Mouse (Mus musculus) liver, adult (tissue): Measurements from ENCODE around the gene Tmem237.
A peak's percentile ranks its signal among the peaks of the same experiment; 100 is the strongest.

Experiments
- GATA4 ChIP-seq: IDR thresholded peaks from 2 replicates; pipeline ENCODE4 v1.6.1; 2014; ENCODE audit warnings: mild to moderate bottlenecking, low read length; ENCODE audit not compliant: insufficient replicate concordance

Tmem237 gene

DNA sequence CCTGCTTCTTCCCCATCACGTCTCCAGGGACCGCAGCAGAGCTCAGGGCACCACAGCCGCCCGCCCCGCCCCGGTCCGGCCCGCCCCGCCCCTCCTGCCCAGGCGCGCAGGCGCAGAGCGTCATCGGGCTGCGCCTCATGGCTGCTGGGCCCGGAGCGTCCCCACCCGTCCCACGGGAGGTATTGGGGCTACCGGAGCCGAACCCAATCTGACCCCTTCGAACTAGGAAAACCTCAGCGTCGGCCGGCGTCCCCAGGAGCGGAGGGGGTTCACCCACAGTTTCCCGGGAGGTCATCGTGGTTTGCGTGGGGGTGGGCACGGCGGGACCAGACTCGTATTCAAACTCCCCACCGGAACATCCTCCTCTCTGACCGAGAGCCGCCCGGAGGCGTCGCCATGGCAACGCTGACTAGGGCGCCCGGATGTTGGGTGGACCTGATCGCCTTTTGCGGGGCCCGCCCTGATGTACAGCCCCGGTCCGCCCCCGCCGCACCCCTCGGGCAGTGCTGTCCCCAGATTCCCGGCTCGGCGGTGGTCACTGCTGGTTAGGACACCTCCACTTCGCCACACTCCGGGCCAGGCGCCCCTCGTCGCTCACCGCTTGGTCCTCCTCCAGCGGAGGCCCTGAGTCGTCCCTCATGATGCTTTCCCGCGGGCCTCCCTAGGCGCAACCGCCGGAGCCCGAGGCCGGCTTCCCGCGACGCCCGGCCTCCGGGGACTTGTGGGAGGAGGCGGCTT, at the start of gene Tmem237:
TSS of gene Tmem237 (minus strand) at position 689 of the 738 bp plus-strand sequence.
- TF ChIP-seq GATA4: peak; percentile 9; the same call in 1 of the 2 replicates

- TF ChIP-seq GATA4: no peak
Observed at GRCm38 (mm10) chr1:59169586-59169985, 49.4 kb upstream of the Tmem237 start.

GRCm38 (mm10) chr1:59168556-59168955, 48.3 kb upstream of the Tmem237 start:
- TF ChIP-seq GATA4: no peak

- no peak for TF ChIP-seq GATA4
Observed at GRCm38 (mm10) chr1:59167654-59168425, 47.6 kb upstream of the Tmem237 start.

DNA sequence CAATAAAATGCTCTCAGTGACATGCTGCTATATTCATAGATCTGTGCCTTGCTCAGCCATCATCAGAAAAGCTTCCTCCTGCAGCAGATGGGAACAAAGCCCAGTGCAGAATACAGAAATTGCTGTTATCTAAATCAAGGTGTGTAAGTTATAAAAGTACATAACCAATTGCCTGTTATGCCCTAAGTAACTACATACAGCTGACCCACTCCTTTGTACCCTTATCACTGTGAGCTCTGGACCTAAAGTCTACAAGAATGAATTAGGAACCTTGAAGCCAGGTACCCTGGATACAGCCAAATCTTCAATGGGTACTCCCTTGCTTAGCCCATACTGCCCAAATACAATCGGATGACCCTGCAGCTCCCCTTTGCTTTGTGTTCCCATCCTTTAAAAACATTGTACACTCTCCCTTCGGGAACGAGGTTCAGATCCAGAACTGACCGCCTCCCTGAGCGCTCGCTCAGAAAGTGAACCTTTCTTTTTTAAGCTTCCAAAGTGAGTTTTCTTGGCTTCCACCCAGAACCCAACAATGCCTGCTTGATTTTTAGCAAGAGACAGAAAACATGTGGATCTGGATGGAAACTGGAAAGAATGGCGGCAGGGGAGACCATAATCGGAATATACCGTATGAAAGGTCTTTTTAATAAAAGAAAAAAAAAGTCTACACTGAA, 46.2 kb upstream of the Tmem237 start:
- no peak for TF ChIP-seq GATA4

GRCm38 (mm10) chr1:59163918-59164317, 43.7 kb upstream of the Tmem237 start:
- TF ChIP-seq GATA4: no peak

GRCm38 (mm10) chr1:59163030-59163461, 42.8 kb upstream of the Tmem237 start, which contains the start of gene Mpp4:
Gene Mpp4, minus strand, starts transcription at chr1:59163389.
- TF ChIP-seq GATA4: no peak

- no peak for TF ChIP-seq GATA4
Observed at GRCm38 (mm10) chr1:59162309-59163024, 42.3 kb upstream of the Tmem237 start.

DNA sequence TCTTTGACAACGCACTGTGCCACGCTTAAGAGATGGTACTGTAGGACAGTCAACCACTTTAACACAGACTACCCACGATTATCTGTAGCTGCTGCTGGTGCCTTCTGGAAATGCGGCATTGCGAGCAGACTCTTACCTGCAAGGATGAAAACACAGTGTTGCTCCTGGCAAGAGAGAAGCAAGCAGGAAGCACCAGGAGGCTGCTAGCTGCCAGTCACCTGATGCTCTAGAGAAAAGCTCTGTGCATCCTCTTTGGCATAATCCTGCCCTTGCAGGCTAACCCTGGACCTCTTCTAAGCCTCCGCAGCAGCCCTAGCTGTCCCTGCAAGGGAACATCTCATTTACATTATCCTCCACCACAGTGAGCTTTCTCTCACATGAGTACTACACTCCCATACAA, 41.2 kb upstream of the Tmem237 start:
- no peak for TF ChIP-seq GATA4

DNA sequence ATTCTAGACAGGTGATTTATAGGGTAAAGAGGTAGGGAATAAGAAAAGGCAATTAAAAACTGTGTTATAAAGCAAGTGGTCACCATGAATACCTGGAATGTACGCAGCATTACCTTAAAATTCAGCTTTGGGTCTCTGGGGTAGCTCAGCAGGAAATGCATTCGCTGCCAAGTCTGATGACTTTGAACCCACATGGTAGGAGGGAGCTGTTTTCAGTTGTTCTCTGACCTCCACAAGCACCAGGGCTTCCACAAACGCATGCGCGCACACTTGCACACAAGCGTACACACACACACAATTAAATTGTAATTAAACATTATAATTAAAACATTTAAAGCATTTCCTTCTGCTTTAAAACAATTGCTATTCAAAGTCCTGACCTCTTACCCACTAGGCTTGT, 40.7 kb upstream of the Tmem237 start:
- TF ChIP-seq GATA4: no peak

DNA sequence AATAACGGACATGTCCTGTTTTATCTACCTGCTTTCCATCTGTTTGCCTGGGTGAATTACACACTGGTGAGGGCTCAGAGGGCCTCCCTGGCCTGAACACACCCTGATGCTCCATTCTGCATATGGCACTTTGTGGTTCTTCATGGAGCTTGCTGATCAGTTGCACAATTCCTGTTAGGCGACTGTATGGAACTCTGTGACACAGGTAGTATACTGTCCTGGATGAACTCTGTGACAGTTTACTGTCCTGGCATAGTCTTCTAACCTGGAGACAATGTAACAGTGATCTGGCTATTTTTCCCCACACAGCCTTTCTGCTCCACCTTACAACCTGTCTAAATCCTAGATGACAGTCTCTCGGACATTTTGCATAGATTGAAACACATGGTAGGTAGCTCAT, 38.9 kb upstream of the Tmem237 start:
- TF ChIP-seq GATA4: no peak

- no peak for TF ChIP-seq GATA4
Observed at GRCm38 (mm10) chr1:59158498-59158897, 38.3 kb upstream of the Tmem237 start.

- TF ChIP-seq GATA4: no peak
Observed at GRCm38 (mm10) chr1:59157846-59158245, 37.6 kb upstream of the Tmem237 start.

DNA sequence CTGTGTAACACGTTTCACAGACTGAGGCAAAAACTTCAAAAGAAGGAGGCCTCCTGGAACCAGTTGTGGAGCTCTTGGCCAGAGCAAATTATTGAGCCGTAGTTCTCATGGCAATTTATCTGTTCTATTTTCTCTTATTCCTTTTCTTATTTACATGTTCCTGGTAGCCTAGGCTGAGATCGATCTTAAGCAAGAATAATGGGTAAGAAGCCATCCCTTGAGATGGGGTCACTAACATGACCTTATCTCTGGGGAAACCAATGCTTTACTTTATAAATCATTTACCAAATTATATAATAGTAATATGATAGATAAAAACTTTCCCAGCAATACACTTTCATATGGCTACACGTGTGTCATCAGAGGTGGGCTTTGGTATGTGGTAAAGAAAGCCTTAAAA, 32.1 kb upstream of the Tmem237 start:
- TF ChIP-seq GATA4: no peak

GRCm38 (mm10) chr1:59150542-59150941, 30.3 kb upstream of the Tmem237 start:
- TF ChIP-seq GATA4: no peak
